Mouse (Mus musculus) mature B cell (primary cell): ENCODE measurements around the gene Grid2.

ENCODE experiments used
- in situ Hi-C: fragments of 300-500 bp; cut with MboI; formaldehyde crosslinking; loops from 2 replicates; pipeline ENCODE4 v1.14.3; 2019

Gene Grid2

GRCm38 (mm10) chr6:63635970-63636369 is 380.3 kb downstream of the Grid2 start:
- in situ Hi-C loops, result no loop called here

GRCm38 (mm10) chr6:63659423-63659822 is 403.7 kb downstream of the Grid2 start:
- in situ Hi-C loops, result no loop called here

- in situ Hi-C loops, result no loop called here
Observed at GRCm38 (mm10) chr6:63685689-63686088, 430.0 kb downstream of the Grid2 start.

GRCm38 (mm10) chr6:63701684-63702083 is 446.0 kb downstream of the Grid2 start:
- in situ Hi-C loops, result no loop called here

- in situ Hi-C loops, result no loop called here
Observed at GRCm38 (mm10) chr6:63733740-63734139, 478.1 kb downstream of the Grid2 start.

- in situ Hi-C loops, result no loop called here
Observed at GRCm38 (mm10) chr6:63762535-63762934, 506.9 kb downstream of the Grid2 start.

GRCm38 (mm10) chr6:63794679-63795078 is 539.0 kb downstream of the Grid2 start:
- in situ Hi-C loops, result no loop called here

- in situ Hi-C loops, result no loop called here
Observed at GRCm38 (mm10) chr6:63820236-63820635, 564.6 kb downstream of the Grid2 start.

GRCm38 (mm10) chr6:63862628-63863027 is 607.0 kb downstream of the Grid2 start:
- in situ Hi-C loops, result no loop called here

- in situ Hi-C loops, result no loop called here
Observed at GRCm38 (mm10) chr6:63877088-63877764, 621.5 kb downstream of the Grid2 start.

GRCm38 (mm10) chr6:63877765-63878345 is 622.2 kb downstream of the Grid2 start:
- in situ Hi-C loops, result no loop called here

- in situ Hi-C loops, result no loop called here
Observed at GRCm38 (mm10) chr6:63894714-63895113, 639.0 kb downstream of the Grid2 start.

- in situ Hi-C loops, result no loop called here
Observed at GRCm38 (mm10) chr6:63898171-63898570, 642.5 kb downstream of the Grid2 start.

- in situ Hi-C loops, result no loop called here
Observed at GRCm38 (mm10) chr6:63917035-63917570, 661.4 kb downstream of the Grid2 start.

GRCm38 (mm10) chr6:63921951-63922350 is 666.3 kb downstream of the Grid2 start:
- in situ Hi-C loops, result no loop called here

- in situ Hi-C loops, result no loop called here
Observed at GRCm38 (mm10) chr6:63931201-63931600, 675.5 kb downstream of the Grid2 start.

GRCm38 (mm10) chr6:63946721-63947120 is 691.0 kb downstream of the Grid2 start:
- in situ Hi-C loops, result no loop called here

GRCm38 (mm10) chr6:63963789-63964188 is 708.1 kb downstream of the Grid2 start:
- in situ Hi-C loops, result no loop called here

GRCm38 (mm10) chr6:63964269-63964668 is 708.6 kb downstream of the Grid2 start:
- in situ Hi-C loops, result no loop called here

GRCm38 (mm10) chr6:63964735-63965134 is 709.1 kb downstream of the Grid2 start:
- in situ Hi-C loops, result no loop called here

GRCm38 (mm10) chr6:64046084-64046483 is 790.4 kb downstream of the Grid2 start:
- in situ Hi-C loops, result no loop called here

- in situ Hi-C loops, result no loop called here
Observed at GRCm38 (mm10) chr6:64046732-64047131, 791.1 kb downstream of the Grid2 start.

GRCm38 (mm10) chr6:64047950-64048349 is 792.3 kb downstream of the Grid2 start:
- in situ Hi-C loops, result no loop called here
